Mouse (Mus musculus) megakaryocyte-erythroid progenitor cell, adult 5-6 weeks (primary cell): ENCODE measurements around the gene Bcl11b. TPM values are rescaled to one million over a fixed set of nuclear protein-coding genes. Genes with fewer than 3 reads are reported as not detected.

Source experiments
- ATAC-seq: replicated peaks from 2 replicates; pipeline ENCODE4 v1.8.0; 2016; ENCODE audit warnings: mild to moderate bottlenecking, inconsistent platforms; ENCODE audit not compliant: severe bottlenecking, poor library complexity, low FRiP score, low TSS enrichment
- total RNA-seq, 2 experiments: library from RNA; stranded (forward) in 1 of 2; stranded (reverse) in 1 of 2; fragments of 200-1000, 215-1000 nt in 1 of 2; fragments of >200 nt in 1 of 2; fragmentation: Nextera tagmentation in 1 of 2; gene quantifications; 2 replicates each; pipeline ENCODE4 v1.2.3; 2014 to 2017

Gene Bcl11b
- total RNA-seq, 2 experiments from 2014 or later, result 0.59 to 2.0 TPM

DNA sequence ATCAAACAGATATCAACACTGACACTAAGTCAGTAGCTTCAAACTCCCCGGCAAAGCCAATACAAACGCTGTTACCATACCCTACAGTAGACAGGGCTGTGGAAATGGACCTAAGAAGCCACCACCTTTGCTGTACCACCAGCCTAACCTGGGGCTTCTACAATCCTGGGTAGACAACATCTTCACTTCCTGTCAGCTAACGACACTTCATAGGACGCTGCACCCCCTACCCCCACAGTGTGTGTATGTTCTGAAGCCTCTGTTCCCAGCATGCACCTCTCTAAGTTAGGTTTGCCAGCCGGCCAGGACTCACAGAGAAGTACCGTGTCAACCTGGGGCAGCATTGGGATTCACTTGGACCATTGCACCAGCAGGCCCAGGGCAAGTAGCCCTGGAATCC is 84.6 kb downstream of the Bcl11b start:
- ATAC-seq, result no peak

DNA sequence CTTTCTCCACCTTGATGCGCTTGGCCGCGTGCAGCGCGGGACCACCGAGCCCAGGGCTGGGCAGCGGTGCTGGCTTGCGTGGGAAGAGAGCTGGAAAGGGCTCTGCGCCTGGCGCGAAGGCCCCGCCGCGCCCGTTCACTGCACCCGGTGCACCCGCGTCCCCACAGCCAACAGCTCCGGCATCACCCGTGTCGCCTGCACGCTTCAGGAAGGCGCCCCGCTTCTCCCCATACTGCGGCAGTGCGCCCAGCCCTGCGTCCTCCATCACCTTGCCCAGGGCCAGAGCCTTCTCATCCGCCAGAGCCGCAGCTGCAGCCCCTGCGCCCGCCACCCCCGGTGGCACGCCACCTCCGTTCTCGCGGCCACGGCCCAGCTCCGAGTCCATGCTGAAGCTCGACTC is 87.4 kb downstream of the Bcl11b start:
- no peak for ATAC-seq

DNA sequence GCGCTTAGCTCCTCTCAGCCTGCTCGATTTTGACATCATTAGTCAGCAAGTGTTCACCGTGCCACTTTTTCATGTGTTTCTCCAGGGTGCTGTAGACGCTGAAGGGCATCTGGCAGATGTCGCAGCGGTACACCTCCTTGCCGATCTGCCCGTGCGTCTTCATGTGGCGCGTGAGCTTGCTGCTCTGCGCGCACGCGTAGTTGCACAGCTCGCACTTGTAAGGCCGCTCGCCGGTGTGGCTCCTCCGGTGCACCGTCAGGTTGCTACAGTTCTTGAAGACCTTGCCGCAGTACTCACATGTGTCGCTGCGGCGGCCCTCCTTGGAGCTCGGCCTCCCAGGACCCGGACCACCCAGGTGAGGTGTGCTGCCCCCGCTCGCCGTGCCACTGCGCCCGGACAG is 88.0 kb downstream of the Bcl11b start:
- ATAC-seq, result no peak

DNA sequence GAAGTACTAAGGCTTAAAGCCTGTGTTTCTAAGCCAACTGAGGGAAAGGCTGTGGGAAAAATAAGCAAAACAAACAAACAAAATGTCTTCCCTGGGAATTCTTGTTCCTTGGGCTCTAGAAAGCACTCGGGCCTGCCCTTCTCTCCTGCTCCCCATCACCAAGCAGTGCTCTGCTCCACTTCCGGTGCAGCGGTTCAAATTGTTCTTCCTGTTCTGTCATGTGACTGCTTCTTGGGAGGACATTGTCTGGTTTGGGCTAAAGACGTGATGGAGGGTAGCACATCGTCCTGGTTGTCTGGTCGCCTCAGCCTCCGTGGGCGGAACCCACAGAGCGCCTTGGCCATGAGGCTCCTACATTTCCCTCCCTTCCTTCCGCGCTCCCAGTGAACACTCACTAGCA is 94.6 kb downstream of the Bcl11b start:
- no peak for ATAC-seq

DNA sequence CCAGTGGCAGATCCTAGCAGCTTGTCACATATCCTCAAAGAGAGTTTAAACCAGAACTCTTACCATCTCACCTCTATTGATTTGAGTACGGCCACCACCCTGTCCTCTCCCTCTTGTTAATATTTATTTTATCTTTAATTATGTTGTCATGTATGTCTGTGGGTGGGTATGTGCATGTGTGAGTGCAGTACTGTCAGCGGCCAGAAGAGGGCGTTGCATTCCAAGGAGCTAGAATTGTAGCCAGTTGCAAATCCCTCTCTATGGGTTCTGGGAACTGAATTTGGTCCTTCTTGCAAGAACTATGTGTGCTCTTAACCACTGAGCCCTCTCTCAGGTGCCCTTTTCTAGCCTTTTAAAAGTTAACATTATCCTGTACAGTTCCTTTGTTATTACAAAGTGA is 98.1 kb downstream of the Bcl11b start:
- ATAC-seq, result no peak

DNA sequence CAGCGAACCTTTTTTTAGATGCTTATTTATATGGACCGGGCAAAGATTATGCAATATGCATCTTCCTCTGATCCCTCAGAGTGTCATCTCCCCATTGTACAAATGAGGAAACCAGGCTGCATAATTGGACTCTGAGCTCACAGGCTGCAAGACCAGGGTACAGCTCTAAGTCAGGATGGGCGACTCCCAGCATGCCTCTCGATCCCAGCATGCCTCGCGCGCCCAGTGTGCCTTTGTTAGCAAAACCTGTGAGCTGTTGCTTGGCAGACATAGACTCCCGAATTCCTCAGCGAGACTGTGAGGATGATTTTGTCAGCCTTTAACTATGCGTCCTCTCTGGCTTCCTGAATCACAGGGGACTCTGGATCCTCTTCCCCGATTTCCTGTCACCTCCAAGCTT is 98.9 kb downstream of the Bcl11b start:
- no peak for ATAC-seq

DNA sequence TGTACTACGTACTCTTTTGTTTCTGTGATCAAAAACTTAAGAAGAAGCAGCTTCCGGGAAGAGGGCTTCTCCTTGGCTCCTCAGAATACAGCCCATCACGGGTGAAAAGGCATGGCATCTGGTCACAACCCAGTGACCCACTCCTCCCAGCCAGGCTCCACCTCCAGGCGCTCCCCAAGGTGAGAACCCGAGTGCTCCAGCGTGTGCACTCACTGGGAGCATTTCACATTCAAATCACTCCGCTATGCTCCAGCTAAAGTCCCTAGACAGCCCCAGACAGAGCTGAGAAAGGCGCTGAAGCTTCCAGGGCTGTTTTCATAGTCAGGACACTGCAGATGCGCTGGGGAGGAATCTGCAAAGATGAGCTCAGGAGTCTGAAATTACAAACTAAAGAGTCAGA is 99.5 kb downstream of the Bcl11b start:
- no peak for ATAC-seq

DNA sequence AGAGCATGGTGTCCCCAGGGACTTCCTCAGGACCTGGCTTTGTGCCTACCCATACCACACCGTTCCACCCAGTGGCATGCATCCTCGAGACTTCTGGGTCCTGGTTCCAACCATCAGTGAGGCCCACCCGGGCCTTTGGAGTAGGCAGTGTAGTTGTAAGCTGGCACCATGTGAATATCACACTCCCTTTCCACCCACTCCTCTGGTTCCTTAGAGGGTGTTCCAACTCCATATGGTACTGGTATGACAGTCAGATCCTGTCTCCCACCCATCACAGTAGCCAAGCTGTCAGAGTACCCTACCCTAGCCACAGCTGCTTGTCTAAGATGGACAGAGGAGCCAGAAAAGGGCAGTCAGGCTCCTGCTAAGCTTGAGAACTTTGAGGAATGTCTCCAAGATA is 112.0 kb downstream of the Bcl11b start:
- ATAC-seq, result no peak

DNA sequence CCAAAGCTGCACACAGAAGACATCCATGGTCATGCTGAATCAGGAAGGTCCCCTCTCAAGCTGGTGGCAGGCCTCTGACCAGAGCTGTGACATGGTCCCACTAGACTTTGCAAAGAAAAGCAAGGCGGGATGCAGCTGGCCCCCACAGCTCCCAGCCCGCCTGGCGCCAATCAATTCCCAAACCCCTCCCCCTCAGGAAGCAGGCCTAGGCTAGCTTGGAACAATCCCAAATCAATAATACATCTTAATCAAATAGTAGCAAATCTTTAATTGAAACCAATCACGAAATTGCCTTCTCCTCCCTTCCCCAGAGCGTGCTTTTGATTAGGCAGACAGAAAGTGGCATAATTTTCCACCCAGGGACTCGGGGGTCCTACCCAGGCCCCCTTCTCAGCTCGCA is 113.1 kb downstream of the Bcl11b start:
- ATAC-seq, result no peak

DNA sequence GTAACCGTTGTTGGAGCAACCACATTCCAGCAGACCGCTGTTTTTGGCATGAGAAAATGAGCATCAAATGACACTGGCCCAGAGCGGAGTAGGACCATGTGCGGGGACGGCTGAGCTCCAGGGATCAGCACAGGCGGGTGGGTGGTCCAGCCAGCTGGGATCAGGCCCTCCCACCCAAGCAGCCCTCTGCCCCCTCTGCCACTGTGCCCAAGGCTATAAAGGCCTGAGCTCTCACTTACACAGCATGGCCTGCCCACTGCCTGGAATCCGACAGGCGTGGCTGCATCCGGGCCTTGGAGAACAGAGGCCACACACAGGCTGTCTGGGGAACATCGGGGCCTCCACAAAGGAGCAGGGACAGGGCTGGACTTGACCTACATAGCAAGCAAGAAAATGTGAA is 113.6 kb downstream of the Bcl11b start:
- ATAC-seq, result no peak

DNA sequence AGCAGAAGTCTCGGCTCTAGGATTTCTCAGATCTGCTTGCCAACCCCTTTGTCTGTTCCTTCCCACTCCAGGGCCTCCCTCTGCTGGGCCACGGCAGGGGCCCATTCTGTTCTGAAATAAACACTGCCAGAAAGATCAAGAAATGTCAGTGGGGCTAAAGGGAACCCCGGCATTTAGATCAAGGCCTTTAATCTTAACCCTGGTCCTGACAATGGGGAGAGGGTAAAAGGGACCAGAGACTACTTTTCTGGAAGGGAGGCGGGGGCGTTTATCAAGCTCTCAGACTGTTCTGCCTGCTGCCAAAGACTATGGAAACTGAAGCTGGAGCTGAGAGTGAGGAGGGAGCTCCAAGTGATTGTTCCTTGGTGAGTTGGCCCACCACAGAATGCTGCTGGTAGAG is 114.8 kb downstream of the Bcl11b start:
- no peak for ATAC-seq

DNA sequence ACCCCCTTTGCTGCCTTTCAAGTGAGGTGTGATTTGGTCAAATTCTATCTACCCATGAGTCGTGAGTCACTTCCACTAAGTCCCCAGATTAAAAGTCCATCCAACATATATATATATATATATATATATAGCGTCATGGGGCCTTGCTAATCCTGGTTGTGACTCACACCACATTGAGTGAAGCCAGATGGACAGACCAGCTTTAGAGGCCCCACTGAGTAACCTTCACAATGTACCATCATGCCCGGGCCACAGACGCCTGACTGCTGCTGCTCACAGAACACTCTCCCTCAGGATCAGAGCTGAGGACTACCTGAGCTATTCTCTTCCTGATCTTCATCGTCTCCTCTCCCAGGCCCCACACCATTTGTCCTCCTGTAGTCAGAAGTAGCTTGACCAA is 115.4 kb downstream of the Bcl11b start:
- no peak for ATAC-seq

DNA sequence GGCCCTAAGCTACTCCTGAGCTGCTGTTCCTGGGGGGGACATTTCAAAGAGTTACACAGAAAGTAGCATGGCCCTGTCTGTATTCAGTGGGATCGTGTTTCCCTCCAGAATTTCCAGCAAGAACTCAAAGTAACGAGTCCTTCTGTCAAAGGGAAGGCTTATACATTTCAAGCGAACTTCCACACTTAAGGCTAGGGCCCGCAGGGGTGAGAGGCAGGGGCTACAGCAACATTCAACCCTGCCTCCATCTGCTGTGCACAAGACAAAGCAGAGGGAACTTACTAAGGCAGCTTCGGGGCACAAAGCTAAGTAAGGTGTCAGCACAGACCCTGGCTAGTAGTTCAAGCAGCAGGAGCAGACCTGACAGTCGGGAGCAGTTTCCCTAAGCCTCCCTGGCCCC is 115.8 kb downstream of the Bcl11b start:
- ATAC-seq, result no peak

DNA sequence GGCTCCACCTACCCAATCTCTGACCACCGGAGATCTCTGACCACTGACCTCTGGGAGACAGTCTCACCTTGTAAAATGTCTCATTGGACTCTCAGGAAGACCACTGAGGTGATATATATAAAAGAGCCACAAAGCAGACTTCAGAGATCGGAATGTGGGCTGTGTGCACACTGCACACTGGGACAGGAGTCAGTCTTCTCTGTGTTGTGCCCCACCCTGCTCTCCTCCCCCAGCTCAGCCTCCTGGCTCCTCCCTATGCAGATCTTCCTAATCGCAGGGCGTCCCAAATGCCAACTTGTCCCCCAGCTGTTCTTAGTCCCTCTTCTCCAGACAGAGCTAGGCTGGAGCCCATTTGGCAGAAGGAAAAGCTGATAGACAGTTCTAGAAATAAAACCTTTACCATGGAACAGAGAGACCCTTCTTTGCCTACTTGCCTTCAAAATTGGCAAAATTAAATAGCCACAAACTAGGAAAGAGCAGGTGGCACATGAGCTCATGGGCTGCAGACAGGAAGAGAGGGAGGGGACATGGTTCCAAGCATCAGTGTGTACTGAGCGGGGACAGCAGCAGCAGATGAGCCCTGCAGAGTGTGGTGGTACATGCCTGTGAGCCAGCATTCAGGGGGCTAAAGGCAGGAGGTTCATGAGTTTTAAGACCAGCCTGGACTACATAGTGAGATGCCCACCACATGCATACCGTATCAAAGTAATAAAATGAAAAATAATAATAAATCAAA is 118.9 kb downstream of the Bcl11b start:
- ATAC-seq, result no peak

DNA sequence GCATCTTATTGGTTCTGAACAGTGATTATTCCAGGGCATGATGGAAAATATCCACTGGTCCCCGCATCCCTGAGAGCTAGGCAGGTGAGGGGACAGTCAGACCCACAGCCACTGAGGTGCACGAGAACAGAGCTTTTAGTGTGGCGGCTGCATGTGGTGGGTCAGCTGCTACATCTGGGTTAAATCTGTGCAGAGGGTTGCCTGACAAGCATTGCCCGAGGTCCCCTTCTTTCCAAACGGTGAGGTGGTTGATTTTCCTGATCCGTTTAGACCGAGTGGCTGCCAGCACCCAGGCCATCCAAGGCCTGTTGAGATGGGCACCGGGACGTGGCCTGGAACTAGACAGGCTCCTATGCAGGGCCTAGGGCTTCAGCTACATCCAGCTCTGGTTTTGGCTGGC is 121.7 kb downstream of the Bcl11b start:
- ATAC-seq, result no peak

DNA sequence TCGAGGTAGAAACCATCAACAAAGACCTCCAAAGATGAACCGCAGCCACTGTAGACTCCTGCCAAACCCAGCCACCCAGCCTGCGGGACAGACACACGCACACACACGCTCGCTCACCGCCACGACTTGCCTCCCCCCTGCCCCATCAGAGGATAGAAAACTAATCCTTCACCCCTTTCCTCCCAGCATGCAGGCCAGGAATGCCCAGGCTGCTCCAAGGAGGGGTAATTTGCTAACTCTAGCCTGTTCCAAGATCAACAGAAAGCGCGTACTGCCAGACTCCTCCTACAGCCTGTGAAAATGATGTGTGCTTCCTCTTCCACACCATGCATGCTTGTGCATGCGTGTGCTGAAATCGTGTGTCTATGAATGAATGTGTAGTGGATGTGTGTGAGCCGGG is 122.7 kb downstream of the Bcl11b start:
- ATAC-seq, result no peak

DNA sequence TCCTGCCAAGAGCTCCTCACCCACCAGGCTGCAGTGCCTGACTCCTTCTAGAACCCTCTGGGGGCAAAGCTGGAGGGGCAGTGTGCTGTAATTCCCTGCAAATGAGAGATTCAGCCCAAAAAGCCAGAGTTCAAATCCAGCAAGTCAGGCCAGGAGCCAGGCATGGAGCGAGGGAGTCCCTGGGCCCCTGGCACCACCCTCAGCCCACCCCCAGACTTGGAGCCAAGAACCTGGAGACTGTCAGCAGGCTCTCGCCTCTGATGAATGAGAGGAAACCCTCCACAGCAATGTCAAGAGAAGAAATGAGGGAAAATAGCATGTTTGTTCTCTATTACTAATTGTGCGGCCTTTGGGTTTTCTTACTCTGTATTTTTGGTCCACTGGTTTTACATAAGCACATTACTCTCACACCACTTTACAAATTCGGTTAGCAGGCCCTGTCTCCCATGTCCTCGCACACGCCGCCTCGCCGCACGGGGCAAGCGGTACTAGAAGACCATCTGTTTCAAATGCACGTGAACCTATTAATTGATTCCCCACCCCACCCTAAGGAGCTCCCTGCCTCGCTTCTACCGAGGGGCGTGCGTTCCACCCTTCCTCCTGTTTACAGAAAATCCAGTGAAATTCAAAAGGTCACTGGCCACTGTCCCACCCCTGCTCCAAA is 124.2 kb downstream of the Bcl11b start:
- ATAC-seq, result no peak

DNA sequence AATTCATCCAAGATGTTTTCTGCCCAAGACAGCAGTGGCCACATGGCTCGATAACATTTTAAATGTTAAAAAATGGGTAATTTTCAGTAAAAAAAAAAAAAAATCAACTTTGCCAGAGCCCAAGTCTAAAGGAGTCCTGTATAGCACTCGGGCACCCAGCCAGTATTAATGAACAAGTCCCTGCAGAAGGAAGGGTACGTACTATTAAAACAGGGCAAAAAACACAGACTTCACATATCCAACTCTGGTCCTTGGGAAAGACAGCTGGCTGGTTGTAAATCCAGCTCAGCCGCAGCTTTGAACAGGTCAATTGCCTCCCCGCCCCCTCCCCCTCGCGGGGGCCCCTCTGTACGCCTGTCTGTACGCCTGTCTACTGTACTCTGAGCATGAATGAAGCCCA is 127.2 kb downstream of the Bcl11b start:
- no peak for ATAC-seq

DNA sequence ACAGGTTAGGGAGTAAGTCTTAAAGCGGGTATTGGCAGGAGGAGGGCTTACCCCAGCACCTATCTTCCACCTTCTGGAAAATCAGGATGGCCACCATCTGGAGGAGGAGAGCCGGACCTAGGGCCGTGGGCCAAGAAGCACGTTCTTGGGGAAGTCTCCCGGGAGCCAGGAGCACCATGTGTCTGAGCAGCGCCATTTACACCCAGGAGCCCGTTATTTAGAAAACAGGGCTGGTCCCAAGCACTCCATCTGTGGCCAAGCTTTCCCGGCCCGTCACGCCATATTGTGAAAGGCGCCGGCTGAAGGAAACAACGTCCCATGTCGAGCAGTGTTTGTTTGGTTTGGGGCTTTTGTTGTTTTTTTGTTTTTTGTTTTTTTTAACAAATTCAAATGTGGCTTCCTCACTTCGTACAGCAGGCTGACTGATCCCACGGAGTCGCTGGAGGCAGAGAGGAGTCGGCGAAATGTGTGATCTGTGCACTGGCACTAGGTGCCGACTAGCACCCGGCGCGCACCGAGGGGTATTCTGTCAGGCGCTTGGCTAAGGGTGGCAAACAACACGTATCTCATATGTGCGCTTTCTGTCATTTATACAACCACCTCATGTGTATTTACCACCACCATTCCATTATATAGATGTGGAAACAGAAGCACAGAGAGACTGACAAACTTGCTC is 128.8 kb downstream of the Bcl11b start:
- no peak for ATAC-seq

DNA sequence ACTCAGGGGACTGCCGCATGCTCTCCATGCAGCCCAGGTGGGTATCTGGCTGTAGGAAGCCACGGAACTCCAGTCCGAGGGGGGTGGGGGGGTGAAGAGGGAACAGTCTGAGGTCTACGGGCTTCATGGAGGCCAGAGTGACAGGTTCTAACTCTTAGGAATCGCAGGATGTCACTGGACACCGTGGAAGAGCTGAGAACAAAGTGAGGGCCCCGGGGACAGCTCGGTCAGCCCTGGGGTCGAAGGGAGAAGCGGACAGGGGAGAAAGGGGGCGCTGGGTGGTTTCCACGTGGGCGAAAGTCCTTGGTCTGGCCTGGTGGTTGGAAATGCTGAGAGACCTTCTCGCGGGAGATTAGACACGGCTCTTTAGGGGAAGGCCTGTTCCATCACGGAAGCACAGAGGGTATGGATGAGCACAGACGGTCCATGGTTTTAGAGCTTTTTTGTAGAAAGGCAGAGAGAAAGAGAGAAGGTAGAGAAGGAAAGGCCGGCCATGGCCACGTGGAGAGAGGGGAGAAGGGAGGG is 133.8 kb downstream of the Bcl11b start:
- no peak for ATAC-seq

DNA sequence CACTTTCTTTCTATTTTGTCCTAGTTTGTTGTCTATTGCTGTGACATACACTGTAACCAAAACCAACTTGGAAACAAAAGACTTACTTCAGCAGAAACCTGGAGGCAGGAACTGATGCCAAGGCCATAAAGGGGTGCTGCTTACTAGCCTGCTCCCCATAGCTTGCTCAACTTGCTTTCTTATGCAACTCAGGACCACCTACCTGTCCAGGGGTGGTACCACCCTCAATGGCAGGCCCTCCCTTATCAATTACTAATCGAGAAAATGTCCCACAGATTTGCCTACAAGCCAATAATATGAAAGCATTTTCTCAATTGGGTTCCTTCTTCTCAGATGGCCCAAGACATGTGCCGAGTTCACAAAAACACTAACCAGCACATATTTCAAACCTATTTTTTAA is 135.1 kb downstream of the Bcl11b start:
- ATAC-seq, result no peak
